8 mouse cellular contexts compared by ENCODE assay signal in genomic region chr15:100022923-100023322, GRCm38 (mm10). TPM values are rescaled to one million over a fixed set of nuclear protein-coding genes. Genes with fewer than 3 reads are reported as not detected.
DNase-seq lines count a peak whose midpoint lies in the region; ATAC-seq and TF ChIP-seq lines count a peak whose summit lies in the region.

No protein-coding gene starts in this region.

- H3K36me3 ChIP-seq in limb, embryonic 14.5 days (ENCODE audit: control insufficient read depth, insufficient read depth, low read length), result no peaks in the 10 kb centered on the region
- no peaks in the 10 kb centered on the region for H3K36me3 ChIP-seq in splenic B cell, adult 2 months (ENCODE audit: control insufficient read depth, insufficient read depth, low read length, poor library complexity, severe bottlenecking)

- WGBS in limb, embryonic 14.5 days, result 25% methylated on average over 5 of the region's 5 CpGs

- TF ChIP-seq POLR2A in limb, embryonic 14.5 days (IDR thresholded peaks at IDR 0.05; ENCODE audit: borderline replicate concordance, extremely low read depth, insufficient read depth, insufficient read length), result no peak

- no peak overlapping the region for H3K4me3 ChIP-seq in limb, embryonic 14.5 days (replicated peaks; ENCODE audit: low read length)

- H3K4me1 ChIP-seq in limb, embryonic 14.5 days (ENCODE audit: control insufficient read depth, insufficient read depth, low read length), result no peaks in the 10 kb centered on the region

- no peak for ATAC-seq in CD4-positive, CD25-positive, alpha-beta regulatory T cell, adult 4 months
- no peak for ATAC-seq in limb, embryonic 14.5 days (ENCODE audit: low FRiP score, low read depth)

- H3K9me3 ChIP-seq in limb, embryonic 14.5 days (ENCODE audit: control insufficient read depth, low read length), result no peaks in the 10 kb centered on the region

- no peak overlapping the region for H3K27ac ChIP-seq in limb, embryonic 14.5 days (replicated peaks; ENCODE audit: low read depth, low read length)

- H3K27me3 ChIP-seq in limb, embryonic 14.5 days (ENCODE audit: control insufficient read depth, insufficient read depth, low read length), result no peaks in the 10 kb centered on the region
- no peaks in the 10 kb centered on the region for H3K27me3 ChIP-seq in splenic B cell, adult 2 months (ENCODE audit: control insufficient read depth, insufficient read depth, low read length, poor library complexity, severe bottlenecking)

- H3K4me2 ChIP-seq in limb, embryonic 14.5 days (replicated peaks; ENCODE audit: low read depth, low read length, severe bottlenecking), result no peak overlapping the region

- no peak overlapping the region for H3K9ac ChIP-seq in limb, embryonic 14.5 days (ENCODE audit: low read depth, low read length, severe bottlenecking)

- DNase-seq in CD4-positive, CD25-positive, alpha-beta regulatory T cell, adult 2 months (ENCODE audit: low read depth, low spot score), result peak; percentile 72
- peak; percentile 55 for DNase-seq in left cerebral cortex, adult 18-20 months (ENCODE audit: low spot score in 2 of 2)
- no peak for DNase-seq in left cerebral cortex, adult 11 months (ENCODE audit: low spot score)
- DNase-seq in adrenal gland, postnatal 14 days, result peak; percentile 62
- DNase-seq in gastrocnemius, postnatal 10 days, result peak; percentile 19
- peak; percentile 58 for DNase-seq in limb, embryonic 14.5 days (ENCODE audit: low spot score)
- DNase-seq in splenic B cell, adult 2 months (ENCODE audit: low read depth, low spot score), result peak; percentile 73

RNA-seq across cellular contexts. Expression of gene Dip2b, which starts 15.5 kb away (rescaled TPM):
- polyA plus RNA-seq in CD4-positive, CD25-positive, alpha-beta regulatory T cell, adult 4 months (2017; shearing (Covaris generic)), result 10 to 100 TPM; 14.8 to 17.1 TPM
- 10 to 100 TPM; 59.9 to 63.5 TPM for total RNA-seq in left cerebral cortex, adult 18-20 months (2021)
- total RNA-seq in adrenal gland, postnatal 14 days (2021), result 18.5 and 22.3 TPM in 2 replicates
- 10 to 100 TPM; 17.5 to 19.3 TPM for total RNA-seq in gastrocnemius, postnatal 10 days (2021)
- 13.0 and 14.2 TPM in 2 replicates for polyA plus RNA-seq in limb, embryonic 14.5 days (2012; rRNA removed)
- polyA plus RNA-seq in limb, embryonic 14.5 days (2014; fragmentation: Nextera tagmentation; extraction: Ambion mirVana), result 15.0 and 16.5 TPM in 2 replicates

RNA-seq across cellular contexts. Expression of gene Larp4, which starts 53.1 kb away (rescaled TPM):
- 10 to 100 TPM; 37.0 to 47.8 TPM for polyA plus RNA-seq in CD4-positive, CD25-positive, alpha-beta regulatory T cell, adult 4 months (2017; shearing (Covaris generic))
- total RNA-seq in left cerebral cortex, adult 18-20 months (2021), result 10 to 100 TPM; 46.5 to 50.4 TPM
- total RNA-seq in adrenal gland, postnatal 14 days (2021), result 87.7 and 94.9 TPM in 2 replicates
- 10 to 100 TPM; 39.6 to 43.7 TPM for total RNA-seq in gastrocnemius, postnatal 10 days (2021)
- polyA plus RNA-seq in limb, embryonic 14.5 days (2012; rRNA removed), result 25.4 and 29.3 TPM in 2 replicates
- polyA plus RNA-seq in limb, embryonic 14.5 days (2014; fragmentation: Nextera tagmentation; extraction: Ambion mirVana), result 32.6 and 33.4 TPM in 2 replicates

RNA-seq across cellular contexts. Expression of gene Fam186a, which starts 56.1 kb away (rescaled TPM):
- polyA plus RNA-seq in CD4-positive, CD25-positive, alpha-beta regulatory T cell, adult 4 months (2017; shearing (Covaris generic)), result not detected
- total RNA-seq in left cerebral cortex, adult 18-20 months (2021), result under 1 TPM in 1 of 2 experiments, not detected in 1; 0.05 TPM
- total RNA-seq in adrenal gland, postnatal 14 days (2021), result 0.04 and 0.07 TPM in 2 replicates
- under 1 TPM; 0.05 to 0.18 TPM for total RNA-seq in gastrocnemius, postnatal 10 days (2021)
- polyA plus RNA-seq in limb, embryonic 14.5 days (2012; rRNA removed), result 0.05 and 0.06 TPM in 2 replicates
- 0.11 TPM in 1 of 2 replicates, not detected in the other for polyA plus RNA-seq in limb, embryonic 14.5 days (2014; fragmentation: Nextera tagmentation; extraction: Ambion mirVana)
